Mouse (Mus musculus) stomach, embryonic 15.5 days (tissue): ENCODE data around the gene Ccdc9. TPM values are rescaled to one million over a fixed set of nuclear protein-coding genes. Genes with fewer than 3 reads are reported as not detected.

Experiments used
- ATAC-seq: fragments of 200-750 bp; cut with Nextera tagmentation; 2 replicates; pipeline ENCODE4 v1.8.0; 2017; ENCODE audit warnings: low read depth, moderate number of reproducible peaks, moderate TSS enrichment; ENCODE audit not compliant: insufficient read depth, low FRiP score
- H3K27ac ChIP-seq: fragments of 300-500 bp; sonication (generic); 2 replicates; pipeline ENCODE4 v1.5.1; 2015; ENCODE audit warnings: mild to moderate bottlenecking, inconsistent platforms
- H3K27me3 ChIP-seq: fragments of 300-500 bp; sonication (generic); replicated peaks from 2 replicates; pipeline ENCODE4 v1.6.1; 2015; ENCODE audit warnings: inconsistent platforms
- H3K36me3 ChIP-seq: fragments of 300-500 bp; sonication (generic); 2 replicates; pipeline ENCODE4 v1.6.1; 2015; ENCODE audit warnings: inconsistent platforms
- H3K4me1 ChIP-seq: fragments of 300-500 bp; sonication (generic); 2 replicates; pipeline ENCODE4 v1.6.1; 2015; ENCODE audit warnings: inconsistent platforms
- H3K4me2 ChIP-seq: fragments of 300-500 bp; sonication (generic); 2 replicates; pipeline ENCODE4 v1.6.1; 2015; ENCODE audit warnings: mild to moderate bottlenecking, inconsistent platforms
- H3K4me3 ChIP-seq: fragments of 300-500 bp; sonication (generic); replicated peaks from 2 replicates; pipeline ENCODE4 v1.5.1; 2015; ENCODE audit warnings: inconsistent platforms
- H3K9ac ChIP-seq: fragments of 300-500 bp; sonication (generic); 2 replicates; pipeline ENCODE4 v1.6.1; 2015; ENCODE audit warnings: inconsistent platforms
- H3K9me3 ChIP-seq: fragments of 300-500 bp; sonication (generic); 2 replicates; pipeline ENCODE4 v1.6.1; 2016; ENCODE audit warnings: inconsistent platforms
- WGBS: fragments of 180-500 bp; shearing (Covaris S2); methylation state at CpG from one replicate; pipeline ENCODE4 v1.1.7; 2015; 5-methylcytosine and 5-hydroxymethylcytosine counted together
- polyA plus RNA-seq: library from polyadenylated mRNA; unstranded; fragments of >200 nt; fragmentation: Nextera tagmentation; extraction: Ambion mirVana; gene quantifications from 2 replicates; pipeline ENCODE4 v1.2.1, GENCODE M21; 2015

The Ccdc9 gene
- polyA plus RNA-seq, 1 experiment from 2014 or later, result 26.7 TPM

DNA sequence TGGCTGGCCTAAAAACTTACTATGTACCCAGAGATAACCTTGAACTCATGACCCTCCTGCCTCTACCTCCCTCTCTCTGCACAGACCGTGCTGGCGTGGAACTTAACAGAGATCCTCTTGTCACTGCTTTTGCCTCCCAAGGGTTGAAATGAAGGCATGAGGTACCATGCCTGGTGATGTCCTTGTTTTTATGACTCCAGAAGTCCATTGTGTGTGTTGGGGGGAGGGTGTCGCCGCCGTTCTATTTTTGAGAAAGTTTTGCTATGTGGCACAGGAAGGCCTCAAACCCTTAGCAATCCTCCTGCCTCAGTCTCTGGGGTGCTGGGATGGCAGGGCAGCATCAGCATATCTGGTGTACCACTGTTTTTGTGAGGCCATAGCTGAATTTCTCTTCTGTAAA lies 12.3 kb upstream of the Ccdc9 start:
- Histone ChIP-seq H3K9ac (no peak overlapping the region), H3K4me1 (peaks cover 25% of the 10 kb centered on the region), H3K4me2 (peak overlapping the region; percentile 89; the same call in 1 of the 2 replicates), H3K27ac (peak overlapping the region; percentile 3; the same call in 1 of the 2 replicates), H3K36me3 (no peaks in the 10 kb centered on the region), H3K27me3 (no peaks in the 10 kb centered on the region), H3K9me3 (no peaks in the 10 kb centered on the region), H3K4me3 (no peak overlapping the region)
- WGBS, result 82% methylated on average over 5 of the region's 5 CpGs
- ATAC-seq, result no peak

DNA sequence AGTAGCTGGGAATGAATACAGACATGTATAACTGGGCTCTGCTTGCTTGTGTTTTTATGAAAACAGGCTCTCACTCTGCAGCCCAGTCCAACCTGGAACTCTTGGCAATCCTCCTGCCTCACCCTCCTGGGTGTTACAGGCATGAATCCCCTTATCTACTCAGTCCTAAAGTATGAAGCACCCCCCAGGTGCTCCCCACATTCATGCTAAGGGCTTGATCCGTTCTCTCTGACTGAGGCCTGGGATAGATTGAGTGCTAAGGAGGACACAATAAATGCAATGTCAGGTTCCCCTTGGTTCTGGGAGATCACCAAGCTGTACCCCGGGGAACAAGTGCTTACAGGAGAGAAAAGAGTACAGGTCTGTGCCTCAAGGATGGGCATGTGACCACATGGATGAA lies 11.0 kb upstream of the Ccdc9 start:
- Histone ChIP-seq H3K4me1 (peaks cover 25% of the 10 kb centered on the region), H3K4me2 (no peak overlapping the region), H3K36me3 (no peaks in the 10 kb centered on the region), H3K9ac (no peak overlapping the region), H3K27ac (peak overlapping the region; percentile 94; the same call in 1 of the 2 replicates), H3K4me3 (no peak overlapping the region), H3K27me3 (no peaks in the 10 kb centered on the region), H3K9me3 (no peaks in the 10 kb centered on the region)
- no peak for ATAC-seq
- WGBS, result 64% methylated on average over 2 of the region's 2 CpGs

DNA sequence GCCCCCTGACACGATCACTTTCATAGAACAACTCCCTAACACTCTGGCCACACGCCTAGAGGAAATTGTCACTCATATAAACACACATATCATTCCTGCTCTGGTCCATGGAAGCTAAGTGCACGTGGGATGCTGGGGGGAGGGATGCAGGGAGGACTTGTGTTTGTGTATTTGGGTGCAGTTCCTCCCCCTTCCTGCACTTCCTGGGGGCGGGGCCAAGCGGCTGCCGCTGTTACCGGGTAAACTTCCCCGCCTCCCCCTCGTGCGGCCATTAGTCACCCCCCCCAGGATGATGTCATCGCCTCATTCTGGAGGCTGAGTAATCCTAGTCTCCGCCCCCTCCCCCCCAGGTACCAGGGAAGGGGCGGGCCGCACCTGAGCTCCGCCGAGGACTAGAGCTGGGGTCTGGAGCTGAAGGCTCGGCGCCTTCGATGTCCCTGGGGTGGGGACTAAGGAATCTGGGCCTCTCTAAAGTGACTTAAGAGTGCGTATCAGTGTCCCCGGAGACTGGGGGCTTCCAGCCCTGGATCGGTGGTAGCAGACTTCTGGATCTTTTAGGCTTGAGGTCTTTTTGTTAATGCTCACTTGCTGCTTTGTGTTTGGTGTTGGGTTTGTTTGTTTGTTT lies 10.3 kb upstream of the Ccdc9 start:
- Histone ChIP-seq H3K9ac (no peak overlapping the region; the same call in 1 of the 2 replicates), H3K4me3 (peak overlapping the region; percentile 37), H3K36me3 (no peaks in the 10 kb centered on the region), H3K4me2 (peak overlapping the region; percentile 74), H3K27ac (peak overlapping the region; percentile 94), H3K27me3 (no peaks in the 10 kb centered on the region), H3K4me1 (peaks cover 25% of the 10 kb centered on the region), H3K9me3 (no peaks in the 10 kb centered on the region)
- WGBS, result under 1% methylated on average over 22 of the region's 22 CpGs
- ATAC-seq, result peak; percentile 14; the same call in 1 of the 2 replicates

DNA sequence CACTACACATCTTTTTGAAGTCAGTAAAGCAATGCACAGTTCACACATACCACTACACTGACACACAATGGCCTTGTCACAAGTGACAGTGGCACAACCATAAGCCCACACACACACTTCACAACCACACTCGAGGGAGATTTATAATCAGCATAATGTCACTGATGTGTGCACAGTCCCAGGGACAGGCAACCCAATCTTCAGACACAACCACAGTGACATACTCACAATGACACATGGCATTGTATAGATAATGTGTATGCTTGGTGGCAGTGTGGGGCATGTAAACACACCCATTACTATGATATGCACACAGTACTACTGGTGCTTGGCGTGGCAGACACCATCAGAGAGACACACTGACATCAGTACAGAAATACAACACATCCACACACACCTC lies 9.6 kb upstream of the Ccdc9 start:
- peak; percentile 12; the same call in 1 of the 2 replicates for ATAC-seq
- Histone ChIP-seq H3K27me3 (no peaks in the 10 kb centered on the region), H3K4me2 (peak overlapping the region; percentile 74; the same call in 1 of the 2 replicates), H3K4me3 (no peak overlapping the region), H3K27ac (peak overlapping the region; percentile 94), H3K36me3 (no peaks in the 10 kb centered on the region), H3K9ac (no peak overlapping the region), H3K9me3 (no peaks in the 10 kb centered on the region), H3K4me1 (peaks cover 25% of the 10 kb centered on the region)
- WGBS, result 29% methylated on average over 2 of the region's 2 CpGs

DNA sequence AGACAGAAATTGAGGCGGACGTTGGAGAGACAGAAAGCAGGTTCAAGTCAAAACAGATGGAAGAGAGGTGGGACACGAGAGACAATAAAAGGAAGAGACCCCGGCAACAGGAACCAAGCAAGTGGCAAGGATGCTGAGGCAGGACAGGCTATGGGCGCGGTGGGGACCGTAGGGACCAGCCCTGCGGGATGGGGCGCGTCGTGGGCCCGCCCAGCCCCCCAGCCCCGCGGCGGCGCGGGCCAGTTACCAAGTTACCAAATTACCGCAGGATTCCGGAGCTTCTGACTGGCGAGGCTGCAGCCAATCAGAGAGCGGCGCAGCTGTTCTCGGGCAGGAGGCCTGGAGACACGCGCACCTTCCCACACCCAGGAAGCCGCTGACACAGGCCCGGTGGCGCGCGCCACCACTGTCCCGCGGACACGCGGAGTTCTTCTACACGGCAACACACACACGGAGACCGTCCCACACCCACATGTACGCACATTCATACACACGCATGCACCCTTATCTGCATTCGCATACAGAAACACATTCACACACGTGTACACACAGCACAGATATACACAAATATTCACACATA lies 8.8 kb upstream of the Ccdc9 start:
- H3K36me3 ChIP-seq, result no peaks in the 10 kb centered on the region
- no peaks in the 10 kb centered on the region for H3K9me3 ChIP-seq
- peak overlapping the region; percentile 41; the same call in 1 of the 2 replicates for H3K9ac ChIP-seq
- peak; percentile 67 for ATAC-seq
- H3K27me3 ChIP-seq, result no peaks in the 10 kb centered on the region
- peaks cover 25% of the 10 kb centered on the region for H3K4me1 ChIP-seq
- peak overlapping the region; percentile 59 for H3K4me3 ChIP-seq
- H3K4me2 ChIP-seq, result peak overlapping the region; percentile 97
- 1% methylated on average over 41 of the region's 41 CpGs for WGBS
- H3K27ac ChIP-seq, result peak overlapping the region; percentile 94

DNA sequence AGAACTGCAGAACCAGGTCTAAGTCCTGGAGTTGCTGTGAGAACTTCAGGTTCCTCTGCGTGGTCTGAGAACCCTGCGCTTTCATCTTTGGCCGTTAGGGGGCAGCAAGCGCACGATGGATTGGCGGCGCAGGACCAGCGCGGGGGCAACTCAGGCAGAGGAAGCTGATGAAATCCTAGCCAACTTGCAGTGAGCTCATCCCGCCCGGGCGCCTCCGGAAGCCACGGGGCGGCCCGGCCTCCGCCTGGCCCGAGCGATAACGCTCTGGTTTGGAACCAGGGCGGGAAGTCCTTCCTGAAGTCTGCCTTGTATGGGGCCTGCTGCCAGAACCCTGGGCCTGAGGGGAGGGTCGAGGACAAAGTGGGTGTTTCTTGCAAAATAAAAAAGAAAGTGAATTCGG lies 8.2 kb upstream of the Ccdc9 start:
- ATAC-seq, result peak; percentile 89
- Histone ChIP-seq H3K27ac (peak overlapping the region; percentile 94), H3K27me3 (no peaks in the 10 kb centered on the region), H3K4me3 (peak overlapping the region; percentile 59), H3K9ac (peak overlapping the region; percentile 41), H3K4me2 (peak overlapping the region; percentile 97), H3K9me3 (no peaks in the 10 kb centered on the region), H3K36me3 (no peaks in the 10 kb centered on the region), H3K4me1 (peaks cover 21% of the 10 kb centered on the region)
- under 1% methylated on average over 23 of the region's 23 CpGs for WGBS

DNA sequence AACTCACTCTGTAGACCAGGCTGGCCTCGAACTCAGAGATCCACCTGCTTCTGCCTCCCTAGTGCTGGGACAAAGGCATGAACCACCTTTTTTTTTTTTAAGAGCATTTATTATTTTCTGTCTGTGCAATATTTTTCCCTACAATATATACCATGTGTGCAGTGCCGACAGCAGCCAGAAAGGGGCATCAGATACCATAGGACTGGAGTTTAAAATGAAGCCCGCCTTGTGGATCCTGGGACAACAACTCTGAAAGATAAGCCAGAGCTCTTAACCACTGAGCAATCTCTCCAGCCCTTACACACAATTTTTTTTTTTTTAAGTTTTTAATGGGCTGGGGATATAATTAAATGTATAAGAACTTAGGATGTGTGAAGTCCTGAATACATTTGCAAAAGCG lies 7.8 kb upstream of the Ccdc9 start:
- Histone ChIP-seq H3K4me3 (peak overlapping the region; percentile 59; the same call in 1 of the 2 replicates), H3K9ac (no peak overlapping the region), H3K4me1 (peaks cover 16% of the 10 kb centered on the region), H3K36me3 (no peaks in the 10 kb centered on the region), H3K9me3 (no peaks in the 10 kb centered on the region), H3K27me3 (no peaks in the 10 kb centered on the region), H3K4me2 (peak overlapping the region; percentile 97), H3K27ac (peak overlapping the region; percentile 94)
- no peak for ATAC-seq
- WGBS, result 25% methylated on average over 4 of the region's 4 CpGs

DNA sequence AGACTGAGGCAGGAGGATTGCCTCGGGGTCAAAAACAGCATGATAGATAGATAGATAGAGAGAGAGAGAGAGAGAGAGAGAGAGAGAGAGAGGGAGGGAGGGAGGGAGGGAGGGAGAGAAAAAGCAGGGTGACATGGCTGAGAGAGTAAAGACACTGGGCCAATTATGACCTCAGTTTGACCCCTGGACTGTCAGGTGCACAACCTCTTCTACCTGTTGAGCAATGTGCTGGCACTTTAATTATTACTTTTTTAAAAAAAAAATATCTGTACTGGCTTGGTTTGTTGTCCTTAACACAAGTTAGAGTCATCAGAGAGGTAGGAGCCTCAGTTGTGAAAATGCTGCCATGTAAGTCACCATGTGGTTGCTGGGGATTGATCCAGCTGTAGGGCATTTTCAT lies 1.2 kb upstream of the Ccdc9 start:
- H3K4me1 ChIP-seq, result peaks cover 11% of the 10 kb centered on the region
- H3K27ac ChIP-seq, result no peak overlapping the region
- peaks cover 11% of the 10 kb centered on the region for H3K36me3 ChIP-seq
- no peaks in the 10 kb centered on the region for H3K9me3 ChIP-seq
- no peak for ATAC-seq
- WGBS, result 68% methylated on average over 1 of the region's 1 CpGs
- no peak overlapping the region for H3K9ac ChIP-seq
- no peak overlapping the region for H3K4me3 ChIP-seq
- H3K27me3 ChIP-seq, result no peaks in the 10 kb centered on the region
- no peak overlapping the region for H3K4me2 ChIP-seq

DNA sequence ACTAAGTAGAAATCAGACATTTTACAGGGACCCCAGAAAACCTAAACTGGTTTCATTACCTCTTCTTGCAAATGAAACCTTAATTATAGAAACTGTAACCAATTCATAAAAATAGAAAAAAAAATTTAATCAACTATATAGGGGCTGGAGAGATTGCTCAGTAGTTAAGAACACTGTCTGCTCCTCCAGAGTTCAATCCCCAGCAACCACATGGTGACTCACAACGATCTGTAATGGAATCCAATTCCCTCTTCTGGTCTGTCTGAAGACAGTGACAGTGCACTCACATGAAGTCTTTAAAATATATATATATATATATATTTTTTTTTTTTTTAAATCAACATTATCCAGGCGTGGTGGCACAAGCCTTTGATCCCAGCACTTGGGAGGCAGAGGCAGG lies 421 bp upstream of the Ccdc9 start:
- Histone ChIP-seq H3K4me3 (peak overlapping the region; percentile 73), H3K27ac (peak overlapping the region; percentile 99; the same call in 1 of the 2 replicates), H3K9me3 (no peaks in the 10 kb centered on the region), H3K4me1 (peaks cover 11% of the 10 kb centered on the region), H3K9ac (peak overlapping the region; percentile 76; the same call in 1 of the 2 replicates), H3K27me3 (no peaks in the 10 kb centered on the region), H3K36me3 (peaks cover 17% of the 10 kb centered on the region), H3K4me2 (peak overlapping the region; percentile 64)
- WGBS, result 84% methylated on average over 2 of the region's 2 CpGs
- ATAC-seq, result no peak

DNA sequence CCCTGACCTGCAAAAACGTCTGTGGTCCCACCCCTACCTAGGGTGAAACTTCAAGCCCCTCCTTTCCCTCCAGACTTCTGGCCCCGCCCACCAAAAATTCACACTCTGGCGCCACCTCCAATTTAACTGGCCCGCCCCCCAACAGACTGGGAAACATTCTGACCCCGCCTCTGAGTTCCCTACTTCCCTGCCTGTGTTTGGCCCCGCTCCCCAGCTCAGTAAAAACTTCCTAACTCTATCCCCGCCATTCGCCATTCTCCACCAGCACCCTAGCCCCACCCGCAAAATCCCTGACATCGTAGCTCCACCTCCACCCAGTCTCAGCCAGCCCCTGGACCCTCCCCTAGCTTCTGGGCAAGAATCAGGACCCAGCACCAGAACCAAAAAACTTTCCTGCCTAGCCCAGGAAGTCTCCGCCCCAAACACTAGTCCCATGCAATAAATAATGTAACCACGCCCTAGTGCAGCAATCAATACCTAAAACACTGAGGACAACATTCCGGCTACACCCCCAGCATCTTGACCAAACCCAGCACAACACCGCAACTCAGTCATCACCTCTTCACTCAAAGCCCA lies 1.1 kb downstream of the Ccdc9 start:
- Histone ChIP-seq H3K4me3 (peak overlapping the region; percentile 73), H3K27me3 (no peaks in the 10 kb centered on the region), H3K9me3 (no peaks in the 10 kb centered on the region), H3K27ac (peak overlapping the region; percentile 99), H3K4me2 (peak overlapping the region; percentile 64), H3K9ac (0 out of 2 replicates have a peak overlapping the region, but pooled peaks have one; percentile 2), H3K4me1 (peaks cover 11% of the 10 kb centered on the region), H3K36me3 (peaks cover 27% of the 10 kb centered on the region)
- 2% methylated on average over 14 of the region's 14 CpGs for WGBS
- ATAC-seq, result peak; percentile 35

DNA sequence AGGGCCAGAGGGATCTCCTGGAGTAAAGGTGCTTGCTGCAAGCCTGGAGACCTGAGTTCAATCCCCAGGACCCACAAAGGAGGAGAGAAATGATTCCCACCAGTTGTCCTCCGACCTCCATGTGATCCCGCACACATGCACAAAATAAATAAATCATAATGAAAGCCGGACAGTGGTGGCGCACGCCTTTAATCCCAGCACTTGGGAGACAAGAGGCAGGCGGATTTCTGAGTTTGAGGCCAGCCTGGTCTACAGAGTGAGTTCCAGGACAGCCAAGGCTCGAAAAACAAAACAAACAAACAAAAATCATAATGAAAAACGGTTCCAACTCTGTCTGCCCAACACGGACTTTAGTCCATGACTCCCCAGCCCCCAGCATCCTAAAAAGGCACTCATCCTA lies 1.7 kb downstream of the Ccdc9 start:
- Histone ChIP-seq H3K36me3 (peaks cover 30% of the 10 kb centered on the region), H3K4me3 (peak overlapping the region; percentile 73), H3K9ac (0 out of 2 replicates have a peak overlapping the region, but pooled peaks have one; percentile 2), H3K4me1 (peaks cover 11% of the 10 kb centered on the region), H3K9me3 (no peaks in the 10 kb centered on the region), H3K4me2 (peak overlapping the region; percentile 64), H3K27ac (peak overlapping the region; percentile 99), H3K27me3 (no peaks in the 10 kb centered on the region)
- no peak for ATAC-seq
- WGBS, result 42% methylated on average over 9 of the region's 9 CpGs

DNA sequence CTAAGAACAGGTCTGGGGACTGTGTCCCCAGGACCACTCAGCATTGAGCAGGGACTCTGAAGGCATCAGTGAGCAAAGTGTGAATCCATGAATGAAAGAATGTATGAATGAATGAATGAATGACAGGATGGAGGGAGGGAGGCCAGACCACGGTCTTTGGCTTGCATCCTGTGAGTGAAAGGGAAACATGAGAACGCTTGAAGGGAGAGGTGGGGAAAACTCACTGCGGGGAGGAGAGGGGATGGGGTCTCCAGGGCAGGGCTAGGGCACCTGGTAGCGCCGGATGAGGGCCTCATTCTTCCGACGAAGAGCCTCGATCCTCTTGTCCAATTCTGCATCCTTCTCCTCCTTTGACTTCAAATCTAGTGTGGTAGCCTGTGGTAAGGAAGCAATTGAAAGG lies 2.6 kb downstream of the Ccdc9 start:
- Histone ChIP-seq H3K9me3 (no peaks in the 10 kb centered on the region), H3K9ac (no peak overlapping the region), H3K27me3 (no peaks in the 10 kb centered on the region), H3K27ac (no peak overlapping the region), H3K4me2 (no peak overlapping the region), H3K4me3 (no peak overlapping the region), H3K36me3 (peaks cover 30% of the 10 kb centered on the region), H3K4me1 (peaks cover 11% of the 10 kb centered on the region)
- ATAC-seq, result no peak
- 84% methylated on average over 8 of the region's 8 CpGs for WGBS
